Mouse (Mus musculus) inflammation-experienced regulatory T-cells, adult 6 months (primary cell): ENCODE measurements around the gene Phf21a. TPM values are rescaled to one million over a fixed set of nuclear protein-coding genes. Genes with fewer than 3 reads are reported as not detected.

Source experiments
- ATAC-seq: one replicate; pipeline ENCODE4 v1.8.0; 2017
- polyA plus RNA-seq, 3 experiments: library from polyadenylated mRNA; unstranded; fragments of 100-300 nt; shearing (Covaris generic); gene quantifications; one replicate each; pipeline ENCODE4 v1.2.1; 2017

Gene Phf21a
- polyA plus RNA-seq, 3 experiments from 2014 or later = 44.3 to 68.5 (median 54.2) TPM

GRCm38 (mm10) chr2:92301849-92302607 is 209.1 kb downstream of the Phf21a start:
- no peak for ATAC-seq

GRCm38 (mm10) chr2:92312542-92312941 is 219.6 kb downstream of the Phf21a start:
- ATAC-seq = no peak

- ATAC-seq = no peak
Measured at GRCm38 (mm10) chr2:92314031-92314430, 221.1 kb downstream of the Phf21a start.

- no peak for ATAC-seq
Measured at GRCm38 (mm10) chr2:92316652-92317051, 223.7 kb downstream of the Phf21a start.

GRCm38 (mm10) chr2:92317228-92317627 is 224.3 kb downstream of the Phf21a start:
- no peak for ATAC-seq

- no peak for ATAC-seq
Measured at GRCm38 (mm10) chr2:92322669-92323068, 229.8 kb downstream of the Phf21a start.

GRCm38 (mm10) chr2:92325676-92326075 is 232.8 kb downstream of the Phf21a start:
- ATAC-seq = no peak

- ATAC-seq = no peak
Measured at GRCm38 (mm10) chr2:92326221-92326620, 233.3 kb downstream of the Phf21a start.

- ATAC-seq = no peak
Measured at GRCm38 (mm10) chr2:92327601-92328000, 234.7 kb downstream of the Phf21a start.

- ATAC-seq = no peak
Measured at GRCm38 (mm10) chr2:92328206-92328605, 235.3 kb downstream of the Phf21a start.

GRCm38 (mm10) chr2:92330840-92331239 is 237.9 kb downstream of the Phf21a start:
- ATAC-seq = no peak

- no peak for ATAC-seq
Measured at GRCm38 (mm10) chr2:92331410-92331809, 238.5 kb downstream of the Phf21a start.

GRCm38 (mm10) chr2:92331871-92332270 is 239.0 kb downstream of the Phf21a start:
- ATAC-seq = no peak

- no peak for ATAC-seq
Measured at GRCm38 (mm10) chr2:92342418-92342817, 249.5 kb downstream of the Phf21a start.

- ATAC-seq = no peak
Measured at GRCm38 (mm10) chr2:92347191-92347590, 254.3 kb downstream of the Phf21a start.

- ATAC-seq = no peak
Measured at GRCm38 (mm10) chr2:92349589-92350425, 256.9 kb downstream of the Phf21a start.

- no peak for ATAC-seq
Measured at GRCm38 (mm10) chr2:92350686-92351085, 257.8 kb downstream of the Phf21a start.

GRCm38 (mm10) chr2:92353402-92353801 is 260.5 kb downstream of the Phf21a start:
- ATAC-seq = no peak

GRCm38 (mm10) chr2:92354224-92354623 is 261.3 kb downstream of the Phf21a start:
- ATAC-seq = no peak

GRCm38 (mm10) chr2:92359301-92359700 is 266.4 kb downstream of the Phf21a start:
- no peak for ATAC-seq

GRCm38 (mm10) chr2:92360186-92360823 is 267.4 kb downstream of the Phf21a start:
- no peak for ATAC-seq

GRCm38 (mm10) chr2:92360893-92361292 is 268.0 kb downstream of the Phf21a start:
- ATAC-seq = no peak

GRCm38 (mm10) chr2:92361795-92362194 is 268.9 kb downstream of the Phf21a start:
- no peak for ATAC-seq
